Mouse (Mus musculus) G1E (cell line): Measurements from ENCODE around the gene Oas1g. TPM values are rescaled to one million over a fixed set of nuclear protein-coding genes. Genes with fewer than 3 reads are reported as not detected.
"Not testable (repeated sequence)": the region's sequence is repeated elsewhere in the genome, so short reads cannot be mapped to it uniquely, and the experiment has no call there.

ENCODE experiments used
- ATAC-seq: 2 replicates; pipeline ENCODE4 v1.8.0; 2016; ENCODE audit warnings: mild to moderate bottlenecking; ENCODE audit not compliant: insufficient number of reproducible peaks, poor library complexity, low FRiP score, severe bottlenecking; ENCODE audit errors: extremely low read depth
- DNase-seq: peaks from one replicate; pipeline ENCODE4 v3.0.0; 2012; ENCODE audit warnings: low spot score
- H3K27me3 ChIP-seq: 2 replicates; pipeline ENCODE4 v1.6.1; 2012; ENCODE audit warnings: mild to moderate bottlenecking, low read length, inconsistent platforms; ENCODE audit not compliant: insufficient read depth
- H3K36me3 ChIP-seq: replicated peaks from 2 replicates; pipeline ENCODE3; 2012; ENCODE audit warnings: mild to moderate bottlenecking, inconsistent platforms
- H3K4me1 ChIP-seq: 2 replicates; pipeline ENCODE4 v1.6.1; 2012; ENCODE audit warnings: low read depth, low read length, inconsistent platforms, mixed read lengths; ENCODE audit not compliant: insufficient read depth
- H3K4me3 ChIP-seq: 2 replicates; pipeline ENCODE4 v1.5.1; 2012; ENCODE audit warnings: low read depth, mild to moderate bottlenecking, inconsistent platforms, low read length, moderate library complexity, mixed read lengths
- H3K9me3 ChIP-seq: replicated peaks from 2 replicates; pipeline ENCODE4 v1.6.1; 2012; ENCODE audit warnings: inconsistent platforms
- CTCF ChIP-seq: IDR thresholded peaks from 2 replicates; pipeline ENCODE4 v1.5.1; 2012; ENCODE audit warnings: low read depth, low read length, inconsistent platforms, mixed read lengths
- GATA1 ChIP-seq: IDR thresholded peaks from 2 replicates; pipeline ENCODE4 v1.6.1; 2012; ENCODE audit warnings: borderline replicate concordance, low read length, inconsistent platforms, mixed read lengths
- GATA2 ChIP-seq: IDR thresholded peaks from 2 replicates; pipeline ENCODE4 v1.6.1; 2012; ENCODE audit warnings: low read depth, low read length, inconsistent platforms, borderline replicate concordance
- POLR2AphosphoS5 ChIP-seq: IDR thresholded peaks from 2 replicates; pipeline ENCODE4 v1.6.1; 2012; ENCODE audit warnings: low read depth, low read length, inconsistent platforms; ENCODE audit not compliant: insufficient replicate concordance
- TAL1 ChIP-seq: conservative IDR thresholded peaks from 2 replicates; pipeline ENCODE4 v1.6.1; 2012; ENCODE audit warnings: low read depth, low read length, inconsistent platforms, mixed read lengths
- polyA plus RNA-seq: library from polyadenylated mRNA; stranded (reverse); fragments of >175 nt; gene quantifications from 2 replicates; pipeline ENCODE4 v1.2.3, GENCODE M21; 2012
- total RNA-seq, 2 experiments: library from RNA; stranded (forward) in 1 of 2; stranded (reverse) in 1 of 2; fragments of 200-1000 nt in 1 of 2; fragments of >200 nt in 1 of 2; fragmentation: Nextera tagmentation in 1 of 2; gene quantifications; 2 replicates each; pipeline ENCODE4 v1.2.3; 2014 to 2017

Gene Oas1g
- total and polyA plus RNA-seq, 3 experiments: not detected

GRCm38 (mm10) chr5:120895231-120895900, 8.0 kb upstream of the Oas1g start:
- Histone ChIP-seq H3K9me3 (no peaks in the 10 kb centered on the region), H3K4me3 (no peak overlapping the region), H3K36me3 (no peaks in the 10 kb centered on the region), H3K4me1 (no peaks in the 10 kb centered on the region), H3K27me3 (no peaks in the 10 kb centered on the region)
- DNase-seq (no peak), ATAC-seq (no peak)
- TF ChIP-seq GATA2: no peak
- no peak for TF ChIP-seq GATA1
- TF ChIP-seq TAL1: no peak
- no peak for TF ChIP-seq CTCF
- no peak for TF ChIP-seq POLR2AphosphoS5

GRCm38 (mm10) chr5:120894692-120895091, 7.3 kb upstream of the Oas1g start:
- not testable (repeated sequence) for H3K27me3 ChIP-seq, H3K9me3 ChIP-seq, ATAC-seq, H3K4me1 ChIP-seq, H3K36me3 ChIP-seq, DNase-seq, H3K4me3 ChIP-seq

- H3K9me3 ChIP-seq, H3K36me3 ChIP-seq, ATAC-seq, H3K27me3 ChIP-seq, DNase-seq, H3K4me3 ChIP-seq, H3K4me1 ChIP-seq: not testable (repeated sequence)
Observed at GRCm38 (mm10) chr5:120893866-120894265, 6.5 kb upstream of the Oas1g start.

- H3K27me3 ChIP-seq: no peaks in the 10 kb centered on the region
- no peak overlapping the region for H3K4me3 ChIP-seq
- no peaks in the 10 kb centered on the region for H3K9me3 ChIP-seq
- DNase-seq: no peak
- ATAC-seq: no peak
- TF ChIP-seq CTCF (no peak), GATA1 (no peak), TAL1 (no peak), GATA2 (no peak), POLR2AphosphoS5 (no peak)
- no peaks in the 10 kb centered on the region for H3K4me1 ChIP-seq
- no peaks in the 10 kb centered on the region for H3K36me3 ChIP-seq
Observed at GRCm38 (mm10) chr5:120892243-120892660, 4.8 kb upstream of the Oas1g start.

- not testable (repeated sequence) for ATAC-seq, H3K36me3 ChIP-seq, H3K9me3 ChIP-seq, DNase-seq, H3K4me3 ChIP-seq, H3K4me1 ChIP-seq, H3K27me3 ChIP-seq
Observed at GRCm38 (mm10) chr5:120891566-120892242, 4.3 kb upstream of the Oas1g start.

- Histone ChIP-seq H3K36me3 (no peaks in the 10 kb centered on the region), H3K4me1 (no peaks in the 10 kb centered on the region), H3K27me3 (no peaks in the 10 kb centered on the region), H3K4me3 (no peak overlapping the region), H3K9me3 (no peaks in the 10 kb centered on the region)
- DNase-seq: no peak
- no peak for ATAC-seq
- TF ChIP-seq POLR2AphosphoS5: no peak
- no peak for TF ChIP-seq GATA1
- TF ChIP-seq TAL1: no peak
- TF ChIP-seq CTCF: no peak
- no peak for TF ChIP-seq GATA2
Observed at GRCm38 (mm10) chr5:120890991-120891390, 3.6 kb upstream of the Oas1g start.

GRCm38 (mm10) chr5:120890026-120890425, 2.6 kb upstream of the Oas1g start:
- Histone ChIP-seq H3K9me3 (no peaks in the 10 kb centered on the region), H3K4me1 (no peaks in the 10 kb centered on the region), H3K27me3 (no peaks in the 10 kb centered on the region), H3K36me3 (no peaks in the 10 kb centered on the region), H3K4me3 (no peak overlapping the region)
- DNase-seq: no peak
- TF ChIP-seq GATA1: no peak
- no peak for TF ChIP-seq TAL1
- TF ChIP-seq POLR2AphosphoS5: no peak
- no peak for TF ChIP-seq CTCF
- no peak for ATAC-seq

GRCm38 (mm10) chr5:120888294-120888815, 942 bp upstream of the Oas1g start:
- not testable (repeated sequence) for H3K27me3 ChIP-seq, H3K36me3 ChIP-seq, H3K9me3 ChIP-seq, H3K4me3 ChIP-seq, H3K4me1 ChIP-seq, DNase-seq, ATAC-seq
